Mouse (Mus musculus) heart, adult 8-10 months (tissue): ENCODE measurements around the gene Fnbp1l. TPM values are rescaled to one million over a fixed set of nuclear protein-coding genes. Genes with fewer than 3 reads are reported as not detected.

Experiments used
- DNase-seq: peaks from one replicate; pipeline ENCODE4 v3.0.0; 2022; ENCODE audit warnings: low spot score
- total RNA-seq, 4 experiments: library from RNA; stranded (reverse); gene quantifications; 2 replicates each; pipeline ENCODE4 v1.2.4; 2022

The Fnbp1l gene
- 10 to 100 TPM; 11.9 to 15.8 (median 14.3) TPM for total RNA-seq

DNA sequence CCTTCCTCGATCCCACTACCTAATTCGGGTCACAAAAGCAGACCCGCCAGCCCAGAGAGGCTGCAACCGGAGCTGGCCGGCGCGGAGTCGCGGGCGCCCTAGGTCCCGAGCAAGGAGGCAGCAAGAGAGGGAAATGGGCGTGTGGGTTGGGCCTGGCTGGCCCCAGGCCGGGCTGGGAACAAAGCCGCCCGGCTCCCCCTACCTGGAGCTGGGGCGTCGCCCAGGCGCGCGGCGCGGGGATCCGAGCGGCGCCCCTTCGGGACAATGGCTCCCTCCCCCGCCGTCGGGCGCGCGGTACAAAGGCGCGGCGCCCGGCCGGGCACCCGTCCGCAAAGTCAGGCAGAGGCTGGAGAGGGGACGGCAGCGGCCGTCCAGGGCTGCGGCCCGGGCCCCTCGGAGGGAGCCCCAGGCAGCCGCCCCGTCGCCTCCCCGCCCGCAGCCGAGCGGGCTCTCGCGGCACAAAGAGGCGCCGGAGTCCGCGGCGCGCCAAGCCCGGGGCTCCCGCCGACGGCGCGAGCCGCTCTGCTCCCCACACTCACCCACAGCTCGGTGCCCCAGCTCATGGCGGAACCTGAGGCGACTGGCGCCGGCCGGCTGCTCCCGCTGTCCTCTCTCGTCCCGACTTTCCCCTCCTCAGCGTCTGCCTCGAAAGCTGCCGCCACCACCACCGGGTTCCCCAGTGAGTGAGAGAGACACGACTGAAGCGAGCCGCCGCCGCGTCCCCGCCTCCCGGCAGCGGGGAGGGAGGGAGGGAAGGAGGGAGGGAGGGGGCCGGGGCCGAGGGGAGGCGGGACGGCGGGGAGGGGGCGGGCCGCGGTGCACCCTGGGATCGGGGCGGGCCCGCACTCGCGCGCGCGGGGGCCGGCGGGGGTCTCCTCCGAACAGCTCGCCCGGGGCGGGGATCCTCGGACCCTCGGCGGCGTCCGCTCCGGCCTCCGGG, at the start of gene Fnbp1l:
Gene Fnbp1l, minus strand, starts transcription at position 725 of the 940 bp plus-strand sequence.
- peak; percentile 65 for DNase-seq

DNA sequence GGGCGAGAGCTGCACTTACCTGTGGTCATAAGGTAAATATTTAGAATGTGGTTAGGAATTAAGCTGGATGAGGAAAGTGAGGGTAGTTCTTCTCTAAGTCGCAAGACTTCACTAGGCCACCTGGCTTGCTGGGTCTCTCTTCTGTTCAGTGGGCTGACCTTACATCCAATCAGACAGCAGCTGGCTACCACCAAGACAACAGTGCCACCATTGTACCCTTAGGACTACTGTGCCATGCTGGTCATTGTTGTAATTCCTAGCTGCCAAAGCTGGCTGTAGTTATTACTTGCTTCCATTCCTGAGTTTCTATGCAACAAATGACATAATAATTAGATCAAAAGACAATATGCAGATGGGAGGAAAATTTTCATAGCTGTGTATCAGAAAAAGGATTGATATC, 41.3 kb upstream of the Fnbp1l start:
- no peak for DNase-seq

DNA sequence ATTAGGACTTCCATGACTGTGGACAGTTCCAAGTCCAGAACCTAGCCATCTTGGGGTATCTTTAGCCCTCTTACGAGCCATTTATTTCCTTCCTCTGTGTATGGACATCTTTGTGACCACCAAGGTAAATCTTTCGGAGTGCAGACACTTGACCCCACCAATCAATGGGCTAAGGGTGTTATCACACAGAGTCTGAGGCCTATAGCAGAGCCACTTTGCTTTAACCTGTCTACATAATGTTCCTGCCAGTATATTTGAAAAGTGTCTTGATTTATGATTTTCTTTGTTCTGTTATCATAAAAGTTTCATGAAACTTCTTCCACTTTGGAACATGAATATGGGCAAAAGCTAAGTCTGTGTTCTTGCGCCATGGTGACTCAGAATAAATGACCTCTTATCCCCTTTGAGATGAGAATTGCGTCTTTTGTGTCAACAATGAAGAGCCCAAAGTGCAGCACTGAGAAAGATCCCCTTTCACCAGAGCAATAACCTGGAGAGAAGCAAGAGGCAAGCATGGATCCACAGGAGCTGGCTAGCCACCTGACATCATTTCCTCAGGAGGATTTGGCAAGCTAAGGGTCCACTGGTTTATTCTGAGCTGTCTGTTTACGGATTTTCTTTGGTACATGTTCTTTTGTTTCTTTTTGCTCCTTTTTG, 39.9 kb upstream of the Fnbp1l start:
- DNase-seq = no peak

DNA sequence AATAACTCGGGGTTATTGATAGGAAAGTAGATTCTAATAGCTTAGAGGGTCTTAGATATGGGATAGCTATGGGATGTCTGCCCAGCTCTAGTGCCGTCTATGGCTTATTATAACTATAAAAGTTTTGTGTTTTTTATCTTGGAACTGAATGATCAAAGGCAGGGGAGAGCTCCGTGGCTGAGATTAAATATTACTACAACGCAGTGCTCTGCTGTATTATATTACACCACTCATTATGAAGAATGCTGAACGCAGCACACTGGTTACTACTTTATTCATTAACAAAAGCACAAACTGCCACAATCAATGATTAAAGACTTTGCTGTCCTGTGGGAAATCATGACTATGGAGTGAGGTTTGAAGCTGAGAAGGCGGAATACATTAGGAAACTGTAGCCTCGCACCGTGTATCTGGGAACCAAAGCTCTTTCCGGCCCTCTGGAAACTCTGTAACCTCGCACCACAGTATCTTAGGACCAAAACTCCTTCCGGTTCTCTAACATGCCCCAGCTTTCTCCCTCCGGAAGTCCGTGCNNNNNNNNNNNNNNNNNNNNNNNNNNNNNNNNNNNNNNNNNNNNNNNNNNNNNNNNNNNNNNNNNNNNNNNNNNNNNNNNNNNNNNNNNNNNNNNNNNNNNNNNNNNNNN, 27.8 kb upstream of the Fnbp1l start:
- no peak for DNase-seq

DNA sequence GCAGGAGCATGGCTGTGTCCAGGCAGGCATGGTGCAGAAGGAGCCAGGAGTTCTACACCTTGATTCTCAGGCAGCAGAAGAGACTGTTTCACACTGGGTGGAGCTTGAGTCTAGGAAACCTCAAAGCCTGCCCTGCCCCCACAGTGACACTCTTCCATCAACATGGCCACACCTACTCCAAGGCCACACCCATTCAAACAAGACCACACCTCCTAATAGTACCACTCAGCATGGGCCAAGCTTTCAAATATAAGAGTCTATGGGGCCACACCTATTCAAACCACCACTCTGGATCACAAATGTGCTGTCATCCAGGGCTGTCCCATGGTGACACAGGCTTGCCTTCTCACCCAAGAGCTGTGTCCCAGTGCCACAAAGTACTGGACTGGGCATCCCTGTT, 20.8 kb upstream of the Fnbp1l start:
- no peak for DNase-seq

DNA sequence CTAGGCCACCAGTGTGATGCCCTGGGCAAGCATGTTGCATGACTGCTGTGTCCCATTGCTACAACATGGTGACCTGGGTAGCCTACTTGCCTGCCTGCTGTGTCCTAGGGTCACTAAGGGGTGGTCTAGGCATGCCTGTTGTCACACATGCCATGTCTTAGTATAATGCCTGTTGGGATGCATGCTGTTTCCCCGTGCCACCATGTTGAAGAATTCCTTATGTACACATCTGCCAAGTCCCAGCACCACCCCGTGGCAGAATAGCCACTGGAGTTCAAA, 19.6 kb upstream of the Fnbp1l start:
- DNase-seq = no peak

DNA sequence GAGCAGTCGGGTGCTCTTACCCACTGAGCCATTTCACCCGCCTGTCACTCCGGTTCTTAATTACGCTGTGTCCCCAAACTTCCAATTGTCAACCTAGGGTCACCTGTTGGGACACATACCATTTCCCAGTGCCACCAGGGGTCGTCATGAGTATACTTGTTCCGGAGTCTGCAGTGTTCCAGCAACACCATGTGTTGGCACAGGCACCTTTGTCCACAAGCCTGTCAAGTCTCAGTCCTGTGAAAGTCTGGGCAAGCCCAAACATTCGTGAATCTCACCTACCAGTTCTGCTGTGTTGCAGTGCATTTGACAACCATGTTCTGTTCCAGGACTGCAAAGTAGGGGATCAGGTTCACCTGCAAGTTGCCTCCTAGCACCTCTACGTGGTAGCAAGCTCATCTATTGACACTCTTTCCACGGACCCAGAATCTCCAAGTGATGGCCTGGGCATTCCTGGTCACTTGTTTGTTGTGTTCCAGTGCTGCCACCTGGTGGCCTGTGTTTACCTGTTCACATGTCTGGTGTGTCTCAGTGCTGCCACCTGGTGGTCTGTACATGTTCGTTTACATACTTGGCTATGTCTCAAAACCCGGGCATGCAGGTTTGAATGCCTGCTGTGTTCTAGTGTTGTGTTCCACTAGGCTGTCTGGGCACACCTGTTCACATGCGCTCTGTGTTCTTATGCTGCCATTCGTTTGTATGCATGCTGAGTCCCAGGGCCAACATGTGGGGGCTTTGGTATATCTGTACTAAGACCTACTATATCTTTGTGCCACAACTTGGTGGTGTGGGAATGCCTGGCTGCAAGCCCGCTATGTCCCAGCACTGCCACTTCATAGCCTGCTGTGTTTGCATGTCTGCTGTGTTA, 19.0 kb upstream of the Fnbp1l start:
- peak; percentile 94 for DNase-seq

DNA sequence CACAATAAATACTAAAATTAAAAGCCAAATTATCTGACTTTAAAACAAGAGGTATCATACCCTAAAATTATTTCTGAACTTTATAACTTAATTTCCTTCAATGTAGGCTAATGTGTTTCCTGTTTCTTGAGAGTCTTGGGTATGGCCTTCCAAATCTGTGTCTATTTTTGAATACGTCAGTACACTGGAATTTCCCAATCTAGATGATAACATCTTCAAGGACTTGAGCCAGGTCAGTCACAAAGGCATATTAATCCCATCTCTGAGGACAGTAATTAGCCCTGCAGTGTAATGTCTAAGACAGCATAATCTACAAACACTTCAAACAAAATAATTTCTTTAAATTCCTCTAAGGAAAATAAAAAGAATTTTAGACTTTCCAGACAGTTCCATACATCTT, 17.8 kb upstream of the Fnbp1l start:
- peak; percentile 56 for DNase-seq

DNA sequence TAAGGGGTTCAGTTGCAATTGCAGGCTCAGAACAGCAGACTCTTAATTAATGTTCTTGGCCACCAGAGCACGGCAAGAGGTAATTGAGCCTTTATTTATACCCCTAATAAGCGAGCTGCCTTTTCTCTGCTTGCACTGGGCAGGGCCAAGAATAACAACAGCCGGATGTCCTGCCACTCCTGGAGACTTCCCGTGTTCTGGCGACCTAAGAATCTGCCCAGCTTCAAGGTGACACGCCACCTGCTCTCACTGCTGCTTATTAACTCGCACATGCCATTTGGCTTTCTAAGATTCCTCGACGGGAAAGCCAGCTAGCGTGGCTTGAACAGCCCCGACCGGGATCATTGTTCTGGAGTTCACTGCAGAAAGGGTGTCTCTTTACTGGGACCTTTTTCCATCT, 15.7 kb upstream of the Fnbp1l start:
- DNase-seq = peak; percentile 71

DNA sequence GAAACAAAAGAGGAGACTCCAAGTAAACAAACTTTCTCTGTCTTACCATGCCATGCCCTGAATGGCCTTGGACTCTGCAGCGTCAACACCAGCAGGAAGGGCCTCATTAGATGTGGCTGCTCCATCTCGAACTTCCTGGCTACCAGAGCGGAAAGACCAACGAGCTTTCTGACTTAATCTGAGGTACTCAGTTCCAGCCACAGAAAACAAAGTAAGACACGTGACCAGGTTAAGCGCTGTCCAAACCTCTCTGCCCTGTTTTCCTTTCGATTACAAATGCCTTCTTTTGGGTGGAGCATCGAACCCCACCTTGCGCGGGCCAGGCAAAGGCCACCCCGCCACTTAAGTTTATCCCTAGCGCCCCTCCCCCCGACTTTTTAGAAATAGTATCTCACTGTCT, 10.1 kb upstream of the Fnbp1l start:
- DNase-seq = peak; percentile 65

DNA sequence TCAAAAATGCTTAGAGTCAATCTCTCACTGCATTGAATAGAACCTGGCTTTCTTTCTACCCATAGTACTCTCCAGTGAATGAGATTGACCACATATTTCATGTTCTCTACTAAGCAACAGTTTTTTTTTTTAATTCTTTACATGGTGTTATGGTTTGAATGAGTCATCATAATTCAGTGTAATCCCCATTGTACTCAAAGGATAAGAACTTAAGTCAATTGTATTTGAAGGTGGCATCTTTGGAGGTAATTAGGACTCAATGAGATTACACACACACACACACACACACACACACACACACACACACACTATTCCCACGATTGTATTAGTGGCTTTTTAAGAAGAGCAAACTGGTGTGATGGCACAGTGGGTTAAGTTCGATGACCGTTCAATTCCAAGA, 9.4 kb upstream of the Fnbp1l start:
- DNase-seq = no peak

DNA sequence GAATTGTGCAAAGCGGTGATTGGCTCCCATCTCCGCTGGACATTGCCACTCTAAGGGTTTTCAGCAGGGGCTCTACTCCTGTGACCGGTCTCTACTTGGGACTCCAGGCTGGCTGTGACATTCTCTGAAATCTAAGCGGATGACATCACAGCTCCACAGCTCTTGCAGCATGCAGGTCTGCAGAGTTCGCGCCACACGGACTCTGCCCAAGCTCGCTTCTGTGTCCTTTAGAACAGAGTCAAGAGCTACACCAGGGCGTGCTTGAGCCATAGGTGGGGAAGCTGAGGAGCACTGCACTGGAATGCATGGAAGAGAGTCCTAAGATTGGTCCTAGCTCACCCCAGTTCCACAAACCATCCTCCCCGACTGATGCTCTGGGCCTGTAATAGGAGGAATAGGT, 9.0 kb upstream of the Fnbp1l start:
- no peak for DNase-seq

DNA sequence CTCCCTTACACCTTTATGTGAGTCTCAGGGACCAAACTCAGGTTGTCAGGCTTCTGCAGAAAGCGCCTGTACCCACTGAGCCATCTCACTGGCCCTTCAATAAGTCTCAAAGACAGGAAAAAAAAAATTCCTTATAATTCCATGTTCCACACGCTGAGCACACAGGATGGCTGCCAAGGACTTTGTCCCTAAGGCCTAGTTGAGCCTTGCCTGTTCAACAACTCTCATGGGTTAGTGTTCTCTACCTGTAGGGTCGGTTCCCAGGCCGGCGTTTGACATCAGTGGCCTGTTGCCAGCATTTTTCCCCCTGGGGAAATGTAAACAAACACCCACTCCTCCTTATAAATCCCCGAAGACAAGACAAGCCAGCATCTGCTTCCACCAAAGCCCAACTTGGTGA, 8.3 kb upstream of the Fnbp1l start:
- DNase-seq = no peak

DNA sequence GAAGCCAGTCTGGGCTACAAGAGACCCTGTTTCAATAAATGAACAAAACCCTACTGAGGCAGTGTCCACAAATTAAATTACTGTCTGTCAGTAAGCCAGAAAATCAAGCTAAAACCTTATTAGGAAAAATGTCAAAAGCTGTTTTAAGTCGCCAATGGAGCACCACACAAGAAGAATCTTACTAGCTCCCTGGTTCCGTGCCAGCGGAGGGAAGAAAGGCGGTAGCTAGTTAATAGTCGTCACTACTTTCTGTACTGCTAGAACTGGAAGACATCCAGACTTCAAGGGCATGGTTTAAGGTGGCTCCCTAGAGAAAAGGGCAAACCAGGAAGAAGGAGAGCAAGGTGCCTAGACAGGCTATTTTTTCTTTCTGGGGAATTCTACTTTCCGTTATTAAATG, 5.1 kb upstream of the Fnbp1l start:
- DNase-seq = no peak

DNA sequence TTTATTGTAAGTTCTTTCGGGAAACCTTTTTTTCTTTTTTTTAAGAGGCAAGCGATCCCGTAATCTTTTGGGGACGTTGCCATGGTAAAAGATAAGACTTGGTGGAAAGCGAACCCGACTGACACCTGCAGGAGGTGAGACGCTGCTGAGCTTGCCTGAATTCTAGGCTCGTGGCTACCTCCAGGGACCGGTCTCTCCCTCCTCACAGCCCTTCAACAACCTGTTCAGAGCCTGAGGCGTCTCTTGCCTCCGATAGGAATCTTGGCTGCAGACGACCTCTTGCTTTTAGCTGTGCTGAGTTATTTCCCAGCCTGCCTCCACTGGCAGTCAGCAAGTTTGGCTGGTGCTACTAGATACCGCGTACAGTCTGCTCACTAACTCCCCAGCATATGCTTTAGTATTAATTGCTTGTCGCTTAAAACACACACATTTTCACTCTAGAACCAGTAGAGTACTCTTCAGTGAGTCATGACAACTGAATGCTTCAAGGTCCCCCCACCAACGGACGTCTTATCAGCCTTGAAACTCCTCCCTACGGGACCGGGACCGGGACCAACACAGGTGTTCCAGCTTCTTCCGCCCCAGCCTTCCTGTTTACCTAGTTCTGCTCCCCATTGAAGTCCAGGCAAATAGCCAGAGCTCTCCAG, 893 bp upstream of the Fnbp1l start:
- DNase-seq = peak; percentile 54

DNA sequence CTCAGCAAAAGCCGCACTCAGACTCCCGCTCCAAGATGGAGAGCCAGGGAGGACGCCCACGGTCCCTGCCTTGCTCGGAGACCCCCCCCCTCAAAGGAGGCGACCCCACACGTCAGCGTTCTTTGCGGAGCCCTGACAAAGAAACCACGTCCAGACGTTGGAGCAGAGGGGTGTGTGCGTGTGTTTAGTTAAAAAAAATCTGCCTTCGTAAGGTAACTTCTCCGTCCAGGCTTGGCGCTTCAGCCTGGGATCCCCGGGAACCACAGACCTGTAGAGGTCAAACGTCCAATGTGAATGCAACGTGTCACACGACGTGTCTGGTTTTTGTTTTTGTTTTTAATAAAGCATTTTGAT, 393 bp upstream of the Fnbp1l start:
- DNase-seq = peak; percentile 16

DNA sequence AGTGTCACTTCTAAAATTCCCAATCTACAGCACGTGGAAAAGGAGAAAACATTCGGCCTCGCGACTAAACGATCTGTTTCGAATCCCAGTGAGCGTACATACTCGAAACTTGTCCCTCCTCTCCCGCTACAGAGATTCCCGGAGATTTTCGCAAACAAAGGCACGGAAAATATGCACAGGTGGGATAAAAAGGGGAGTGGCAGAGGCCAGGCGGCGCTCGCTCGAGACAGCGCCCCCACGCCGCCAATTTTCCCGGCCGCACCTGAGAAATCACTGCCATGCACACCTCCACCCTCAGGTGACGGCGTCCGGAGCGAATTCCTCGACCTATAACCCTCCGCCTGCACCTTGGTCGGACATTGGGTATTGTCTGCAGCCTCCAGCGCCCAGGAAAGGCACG, 1.1 kb downstream of the Fnbp1l start:
- DNase-seq = no peak

DNA sequence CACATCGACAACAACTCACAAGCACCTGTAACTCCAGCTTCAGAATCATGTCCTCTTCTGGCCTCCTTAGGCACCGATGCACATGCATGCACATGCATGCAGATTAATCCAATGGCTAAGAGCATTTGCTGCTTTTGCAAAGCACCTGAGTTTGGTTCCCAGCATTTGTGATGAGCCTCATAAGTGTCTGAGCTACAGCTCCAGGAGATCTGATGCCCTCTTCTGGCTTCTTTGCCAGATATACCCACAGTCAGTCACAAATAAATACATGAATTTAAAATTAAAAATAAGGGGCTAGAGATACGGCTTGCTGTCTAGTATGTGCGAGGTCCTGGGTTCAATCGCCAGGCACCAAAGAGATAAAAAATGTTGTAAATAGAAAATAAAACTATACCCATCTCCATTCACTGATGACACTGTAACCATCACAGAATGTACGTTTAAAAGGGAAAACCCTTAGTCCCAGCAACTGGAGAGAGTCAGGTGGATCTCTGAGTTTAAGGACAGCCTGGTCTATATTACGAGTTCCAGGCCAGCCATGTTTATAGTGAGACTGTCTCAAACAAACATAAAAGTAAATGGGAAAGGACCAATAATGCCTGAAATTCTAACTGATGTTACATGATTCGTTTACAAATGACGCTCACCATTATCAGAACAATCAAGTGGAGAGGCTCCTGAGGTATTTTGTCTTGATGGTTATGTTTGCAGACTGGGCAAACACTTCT, 1.7 kb downstream of the Fnbp1l start:
- no peak for DNase-seq

DNA sequence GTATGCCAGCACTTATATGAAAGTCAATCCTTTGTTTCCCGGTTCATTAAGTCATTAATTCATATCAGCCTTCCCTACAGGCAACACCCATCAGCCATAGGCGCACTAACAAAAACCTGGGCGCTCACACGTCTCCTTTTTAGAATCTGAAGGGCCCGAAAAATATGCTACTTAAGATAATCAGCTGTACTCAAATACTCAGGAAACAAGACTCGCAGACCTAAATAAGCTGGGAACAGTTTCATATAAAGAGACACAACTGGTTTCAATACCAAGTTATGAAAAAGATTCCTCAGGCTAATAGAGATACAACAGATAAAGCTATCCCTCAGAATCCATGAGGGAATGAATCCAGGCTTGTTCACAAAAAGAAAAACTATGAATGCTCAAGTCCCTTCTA, 7.0 kb downstream of the Fnbp1l start:
- DNase-seq = no peak

DNA sequence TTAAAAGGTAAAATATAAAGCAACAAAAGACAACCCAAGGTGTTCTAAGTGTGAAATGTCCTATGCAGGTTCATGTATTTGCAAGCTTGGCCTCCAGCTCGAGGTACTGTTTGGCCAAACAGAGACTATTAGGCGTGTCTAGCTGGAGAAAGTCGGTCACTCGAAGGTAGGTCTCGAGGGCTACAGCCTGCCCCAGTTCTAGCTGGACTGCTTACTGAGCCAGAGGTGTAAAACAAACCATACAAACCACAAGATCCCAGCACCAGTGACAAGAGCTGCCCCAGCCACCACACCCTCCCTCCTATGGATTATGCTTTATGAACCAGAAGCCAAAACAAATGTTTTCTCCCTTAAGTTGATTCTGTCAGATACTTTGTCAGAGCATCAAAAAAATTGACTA, 7.8 kb downstream of the Fnbp1l start:
- no peak for DNase-seq
